8 mouse cellular contexts compared by ENCODE assay signal in genomic region chr2:153779394-153779981, GRCm38 (mm10). TPM values are rescaled to one million over a fixed set of nuclear protein-coding genes. Genes with fewer than 3 reads are reported as not detected.
DNase-seq lines count a peak whose midpoint lies in the region; ATAC-seq and TF ChIP-seq lines count a peak whose summit lies in the region.

Gene Efcab8, plus strand, starts transcription at chr2:153779931.

- intact Hi-C loops in left cerebral cortex, postnatal 25 days (cut with DNase I) = no loop called here

- H3K27me3 ChIP-seq in lung, embryonic 14.5 days (ENCODE audit: insufficient read depth, low read length) = no peaks in the 10 kb centered on the region
- H3K27me3 ChIP-seq in forebrain, embryonic 13.5 days = no peaks in the 10 kb centered on the region
- H3K27me3 ChIP-seq in limb, embryonic 15.5 days = no peaks in the 10 kb centered on the region
- no peaks in the 10 kb centered on the region for H3K27me3 ChIP-seq in neural tube, embryonic 12.5 days (replicated peaks)

- WGBS in lung, embryonic 14.5 days = 32% methylated on average over 12 of the region's 12 CpGs
- 66% methylated on average over 12 of the region's 12 CpGs for WGBS in forebrain, embryonic 13.5 days
- 41% methylated on average over 12 of the region's 12 CpGs for WGBS in limb, embryonic 15.5 days
- WGBS in neural tube, embryonic 12.5 days = 55% methylated on average over 12 of the region's 12 CpGs

- no peak within 1 kb of the TSS for H3K27ac ChIP-seq in lung, embryonic 14.5 days (ENCODE audit: low read depth)
- no peak within 1 kb of the TSS for H3K27ac ChIP-seq in forebrain, embryonic 13.5 days
- peak within 1 kb of the TSS; percentile 51; the same call in 1 of the 2 replicates for H3K27ac ChIP-seq in limb, embryonic 15.5 days
- H3K27ac ChIP-seq in neural tube, embryonic 12.5 days = no peak within 1 kb of the TSS

- H3K4me1 ChIP-seq in lung, embryonic 14.5 days (ENCODE audit: insufficient read depth) = 0 out of 2 replicates have a peak, but pooled peaks cover 5% of the 10 kb centered on the region
- H3K4me1 ChIP-seq in forebrain, embryonic 13.5 days = peaks cover 10% of the 10 kb centered on the region
- H3K4me1 ChIP-seq in limb, embryonic 15.5 days = peaks cover 12% of the 10 kb centered on the region
- H3K4me1 ChIP-seq in neural tube, embryonic 12.5 days = peaks cover 12% of the 10 kb centered on the region

- TF ChIP-seq CTCF in lung, embryonic 14.5 days (IDR thresholded peaks at IDR 0.05; ENCODE audit: low read depth) = no peak

- H3K36me3 ChIP-seq in lung, embryonic 14.5 days (ENCODE audit: insufficient read depth) = no peaks in the 10 kb centered on the region
- peaks cover under 1% of the 10 kb centered on the region; the same call in 1 of the 2 replicates for H3K36me3 ChIP-seq in forebrain, embryonic 13.5 days (ENCODE audit: poor library complexity, severe bottlenecking)
- H3K36me3 ChIP-seq in limb, embryonic 15.5 days = no peaks in the 10 kb centered on the region
- H3K36me3 ChIP-seq in neural tube, embryonic 12.5 days = no peaks in the 10 kb centered on the region

- no peaks in the 10 kb centered on the region for H3K9me3 ChIP-seq in lung, embryonic 14.5 days (ENCODE audit: low read depth, low read length)
- H3K9me3 ChIP-seq in forebrain, embryonic 13.5 days (replicated peaks) = no peaks in the 10 kb centered on the region
- no peaks in the 10 kb centered on the region for H3K9me3 ChIP-seq in limb, embryonic 15.5 days
- no peaks in the 10 kb centered on the region for H3K9me3 ChIP-seq in neural tube, embryonic 12.5 days

- peak within 1 kb of the TSS; percentile 52 for H3K9ac ChIP-seq in lung, embryonic 14.5 days
- H3K9ac ChIP-seq in forebrain, embryonic 13.5 days = peak within 1 kb of the TSS; percentile 28; the same call in 1 of the 2 replicates
- H3K9ac ChIP-seq in limb, embryonic 15.5 days = 0 out of 2 replicates have a peak within 1 kb of the TSS, but pooled peaks have one; percentile 15
- H3K9ac ChIP-seq in neural tube, embryonic 12.5 days = peak within 1 kb of the TSS; percentile 14; the same call in 1 of the 2 replicates

- H3K4me3 ChIP-seq in lung, embryonic 14.5 days (ENCODE audit: low read depth, low read length) = peak within 1 kb of the TSS; percentile 34
- H3K4me3 ChIP-seq in forebrain, embryonic 13.5 days = peak within 1 kb of the TSS; percentile 31
- H3K4me3 ChIP-seq in limb, embryonic 15.5 days = peak within 1 kb of the TSS; percentile 37
- 0 out of 2 replicates have a peak within 1 kb of the TSS, but pooled peaks have one; percentile 5 for H3K4me3 ChIP-seq in neural tube, embryonic 12.5 days

- DNase-seq in lung, embryonic 14.5 days = no peak
- no peak for DNase-seq in lung, postnatal 36 days
- DNase-seq in adrenal gland, postnatal 14 days = no peak
- no peak for DNase-seq in adrenal gland, adult (ENCODE audit: inconsistent age in 2 of 2, low spot score in 1 of 2)
- DNase-seq in left cerebral cortex, postnatal 25 days (ENCODE audit: low spot score in 2 of 2) = no peak

- H3K4me2 ChIP-seq in lung, embryonic 14.5 days = peak within 1 kb of the TSS; percentile 79
- peak within 1 kb of the TSS; percentile 64 for H3K4me2 ChIP-seq in forebrain, embryonic 13.5 days
- peak within 1 kb of the TSS; percentile 72 for H3K4me2 ChIP-seq in limb, embryonic 15.5 days
- peak within 1 kb of the TSS; percentile 60 for H3K4me2 ChIP-seq in neural tube, embryonic 12.5 days (replicated peaks)

- peak; percentile 26 for ATAC-seq in lung, embryonic 14.5 days (ENCODE audit: insufficient read depth)
- no peak for ATAC-seq in forebrain, embryonic 13.5 days
- no peak for ATAC-seq in limb, embryonic 15.5 days (ENCODE audit: insufficient number of reproducible peaks, low FRiP score, low TSS enrichment, low read depth)
- no peak for ATAC-seq in neural tube, embryonic 12.5 days (ENCODE audit: low FRiP score, low read depth)

RNA-seq across cellular contexts. Expression of gene Efcab8, which starts in this region (rescaled TPM):
- polyA plus RNA-seq in lung, embryonic 14.5 days (2014; fragmentation: Nextera tagmentation; extraction: Ambion mirVana) = not detected in 2 replicates
- polyA plus RNA-seq in forebrain, embryonic 13.5 days (2015; fragmentation: Nextera tagmentation; extraction: Ambion mirVana) = 0.06 and 0.09 TPM in 2 replicates
- polyA plus RNA-seq in limb, embryonic 15.5 days (2015; fragmentation: Nextera tagmentation; extraction: Ambion mirVana) = not detected in 2 replicates
- polyA plus RNA-seq in neural tube, embryonic 12.5 days (2016; fragmentation: Nextera tagmentation; extraction: Ambion mirVana) = not detected in 2 replicates
- total RNA-seq in adrenal gland, postnatal 14 days (2021) = not detected in 2 replicates
- total RNA-seq in left cerebral cortex, postnatal 25 days (2021) = under 1 TPM; 0.37 to 0.39 TPM

Comparison
In these comparisons a context has a peak if more than half of its experiments do, and no peak if none do; other contexts are left out.
1. Peak in ATAC-seq, H3K4me3 ChIP-seq, H3K9ac ChIP-seq and H3K4me2 ChIP-seq in lung, embryonic 14.5 days; RNA of the gene not detected or under 1 TPM.